Mouse (Mus musculus): ENCODE measurements around the gene Tcap. TPM values are rescaled to one million over a fixed set of nuclear protein-coding genes. Genes with fewer than 3 reads are reported as not detected.

Tcap gene
- polyA plus RNA-seq (2015; fragmentation: Nextera tagmentation; extraction: Ambion mirVana), result 0.16 and 1.7 TPM in 2 replicates

- 72% methylated on average over 14 of the region's 14 CpGs for WGBS
- Histone ChIP-seq H3K4me3 (ENCODE audit: low read length) (no peak within 1 kb of the TSS), H3K4me1 (ENCODE audit: control insufficient read depth, insufficient read depth, low read depth, low read length) (no peaks in the 10 kb centered on the region), H3K4me2 (ENCODE audit: low read length) (no peak within 1 kb of the TSS), H3K27me3 (replicated peaks; ENCODE audit: control insufficient read depth, insufficient read depth, low read length) (peaks cover 15% of the 10 kb centered on the region; the same call in 1 of the 2 replicates), H3K9me3 (ENCODE audit: control insufficient read depth, low read length) (no peaks in the 10 kb centered on the region), H3K36me3 (ENCODE audit: control insufficient read depth, insufficient read depth, low read length) (peaks cover 8% of the 10 kb centered on the region; the same call in 1 of the 2 replicates), H3K27ac (ENCODE audit: low read depth, low read length) (no peak within 1 kb of the TSS), H3K9ac (ENCODE audit: low read depth, low read length) (no peak within 1 kb of the TSS)
- no peak for ATAC-seq
These were observed at the start of gene Tcap for GRCm38 (mm10) chr11:98383261-98384030. Gene Tcap (plus strand): TSS chr11:98383811.

- WGBS, result under 1% methylated on average over 24 of the region's 41 CpGs
- ATAC-seq, result 0 out of 2 replicates have a peak, but pooled peaks have one; percentile 25
- H3K9ac ChIP-seq (ENCODE audit: low read depth, low read length), result peak overlapping the region; percentile 63
- no peaks in the 10 kb centered on the region for H3K36me3 ChIP-seq (ENCODE audit: control insufficient read depth, insufficient read depth, low read length)
- H3K9me3 ChIP-seq (ENCODE audit: control insufficient read depth, low read length), result no peaks in the 10 kb centered on the region
- peak overlapping the region; percentile 36 for H3K4me3 ChIP-seq (ENCODE audit: low read length)
- peak overlapping the region; percentile 70 for H3K4me2 ChIP-seq (ENCODE audit: low read length)
- H3K27me3 ChIP-seq (replicated peaks; ENCODE audit: control insufficient read depth, insufficient read depth, low read length), result peaks cover 62% of the 10 kb centered on the region
- H3K4me1 ChIP-seq (ENCODE audit: control insufficient read depth, insufficient read depth, low read depth, low read length), result peaks cover 18% of the 10 kb centered on the region
- H3K27ac ChIP-seq (ENCODE audit: low read depth, low read length), result peak overlapping the region; percentile 67
These were observed 49.5 kb upstream of the Tcap start for GRCm38 (mm10) chr11:98333981-98334741.

- no peak for ATAC-seq
- Histone ChIP-seq H3K4me1 (ENCODE audit: control insufficient read depth, insufficient read depth, low read depth, low read length) (peaks cover 27% of the 10 kb centered on the region), H3K27ac (ENCODE audit: low read depth, low read length) (no peak overlapping the region), H3K9me3 (ENCODE audit: control insufficient read depth, low read length) (no peaks in the 10 kb centered on the region), H3K36me3 (ENCODE audit: control insufficient read depth, insufficient read depth, low read length) (no peaks in the 10 kb centered on the region), H3K9ac (ENCODE audit: low read depth, low read length) (no peak overlapping the region), H3K4me2 (ENCODE audit: low read length) (no peak overlapping the region), H3K4me3 (ENCODE audit: low read length) (no peak overlapping the region), H3K27me3 (replicated peaks; ENCODE audit: control insufficient read depth, insufficient read depth, low read length) (peaks cover 64% of the 10 kb centered on the region)
- 6% methylated on average over 9 of the region's 9 CpGs for WGBS
These were observed 48.4 kb upstream of the Tcap start for GRCm38 (mm10) chr11:98335250-98335649.

- Histone ChIP-seq H3K9ac (ENCODE audit: low read depth, low read length) (no peak overlapping the region), H3K27me3 (replicated peaks; ENCODE audit: control insufficient read depth, insufficient read depth, low read length) (peaks cover 53% of the 10 kb centered on the region), H3K4me2 (ENCODE audit: low read length) (no peak overlapping the region), H3K36me3 (ENCODE audit: control insufficient read depth, insufficient read depth, low read length) (no peaks in the 10 kb centered on the region), H3K4me3 (ENCODE audit: low read length) (no peak overlapping the region), H3K4me1 (ENCODE audit: control insufficient read depth, insufficient read depth, low read depth, low read length) (peaks cover 27% of the 10 kb centered on the region), H3K9me3 (ENCODE audit: control insufficient read depth, low read length) (no peaks in the 10 kb centered on the region), H3K27ac (ENCODE audit: low read depth, low read length) (no peak overlapping the region)
- WGBS, result 20% methylated on average over 13 of the region's 13 CpGs
- no peak for ATAC-seq
These were observed 47.1 kb upstream of the Tcap start for GRCm38 (mm10) chr11:98336245-98337107.

- Histone ChIP-seq H3K27me3 (replicated peaks; ENCODE audit: control insufficient read depth, insufficient read depth, low read length) (peaks cover 43% of the 10 kb centered on the region), H3K27ac (ENCODE audit: low read depth, low read length) (peak overlapping the region; percentile 93), H3K4me2 (ENCODE audit: low read length) (peak overlapping the region; percentile 96), H3K4me3 (ENCODE audit: low read length) (peak overlapping the region; percentile 53), H3K4me1 (ENCODE audit: control insufficient read depth, insufficient read depth, low read depth, low read length) (peaks cover 30% of the 10 kb centered on the region), H3K9me3 (ENCODE audit: control insufficient read depth, low read length) (no peaks in the 10 kb centered on the region), H3K9ac (ENCODE audit: low read depth, low read length) (peak overlapping the region; percentile 74), H3K36me3 (ENCODE audit: control insufficient read depth, insufficient read depth, low read length) (no peaks in the 10 kb centered on the region)
- 0 out of 2 replicates have a peak, but pooled peaks have one; percentile 60 for ATAC-seq
- WGBS, result 1% methylated on average over 42 of the region's 57 CpGs
These were observed 45.1 kb upstream of the Tcap start for GRCm38 (mm10) chr11:98338507-98338961.

- H3K4me3 ChIP-seq (ENCODE audit: low read length), result peak overlapping the region; percentile 53
- H3K4me2 ChIP-seq (ENCODE audit: low read length), result peak overlapping the region; percentile 96
- no peaks in the 10 kb centered on the region for H3K36me3 ChIP-seq (ENCODE audit: control insufficient read depth, insufficient read depth, low read length)
- H3K9me3 ChIP-seq (ENCODE audit: control insufficient read depth, low read length), result no peaks in the 10 kb centered on the region
- 0 out of 2 replicates have a peak, but pooled peaks have one; percentile 15 for ATAC-seq
- H3K4me1 ChIP-seq (ENCODE audit: control insufficient read depth, insufficient read depth, low read depth, low read length), result peaks cover 29% of the 10 kb centered on the region
- peaks cover 38% of the 10 kb centered on the region for H3K27me3 ChIP-seq (replicated peaks; ENCODE audit: control insufficient read depth, insufficient read depth, low read length)
- H3K9ac ChIP-seq (ENCODE audit: low read depth, low read length), result peak overlapping the region; percentile 74
- H3K27ac ChIP-seq (ENCODE audit: low read depth, low read length), result peak overlapping the region; percentile 93
- WGBS, result under 1% methylated on average over 19 of the region's 19 CpGs
These were observed 44.5 kb upstream of the Tcap start for GRCm38 (mm10) chr11:98339071-98339501.

- peak; percentile 13; the same call in 1 of the 2 replicates for ATAC-seq
- no peaks in the 10 kb centered on the region for H3K9me3 ChIP-seq (ENCODE audit: control insufficient read depth, low read length)
- H3K27ac ChIP-seq (ENCODE audit: low read depth, low read length), result peak overlapping the region; percentile 93
- no peaks in the 10 kb centered on the region for H3K36me3 ChIP-seq (ENCODE audit: control insufficient read depth, insufficient read depth, low read length)
- 5% methylated on average over 11 of the region's 11 CpGs for WGBS
- H3K4me1 ChIP-seq (ENCODE audit: control insufficient read depth, insufficient read depth, low read depth, low read length), result peaks cover 23% of the 10 kb centered on the region
- H3K27me3 ChIP-seq (replicated peaks; ENCODE audit: control insufficient read depth, insufficient read depth, low read length), result peaks cover 34% of the 10 kb centered on the region
- H3K9ac ChIP-seq (ENCODE audit: low read depth, low read length), result peak overlapping the region; percentile 74; the same call in 1 of the 2 replicates
- peak overlapping the region; percentile 53; the same call in 1 of the 2 replicates for H3K4me3 ChIP-seq (ENCODE audit: low read length)
- H3K4me2 ChIP-seq (ENCODE audit: low read length), result peak overlapping the region; percentile 96
These were observed 43.8 kb upstream of the Tcap start for GRCm38 (mm10) chr11:98339679-98340287.

- Histone ChIP-seq H3K9me3 (ENCODE audit: control insufficient read depth, low read length) (no peaks in the 10 kb centered on the region), H3K4me1 (ENCODE audit: control insufficient read depth, insufficient read depth, low read depth, low read length) (peaks cover 23% of the 10 kb centered on the region), H3K27me3 (replicated peaks; ENCODE audit: control insufficient read depth, insufficient read depth, low read length) (peaks cover 34% of the 10 kb centered on the region), H3K36me3 (ENCODE audit: control insufficient read depth, insufficient read depth, low read length) (no peaks in the 10 kb centered on the region), H3K27ac (ENCODE audit: low read depth, low read length) (no peak overlapping the region), H3K9ac (ENCODE audit: low read depth, low read length) (no peak overlapping the region), H3K4me2 (ENCODE audit: low read length) (no peak overlapping the region), H3K4me3 (ENCODE audit: low read length) (no peak overlapping the region)
- 6% methylated on average over 4 of the region's 4 CpGs for WGBS
- no peak for ATAC-seq
These were observed 43.0 kb upstream of the Tcap start for GRCm38 (mm10) chr11:98340597-98340996.
